Mouse (Mus musculus) right cerebral cortex, postnatal 25 days (tissue): ENCODE results near the gene Gm14139.
"Not testable (repeated sequence)": the region's sequence is repeated elsewhere in the genome, so short reads cannot be mapped to it uniquely, and the experiment has no call there.

Experiments used
- DNase-seq: peaks from one replicate; pipeline ENCODE4 v3.0.0; 2022

Gene Gm14139

GRCm38 (mm10) chr2:150181570-150181999 is at the start of gene Gm14139:
Gene Gm14139 (plus strand): TSS chr2:150181755.
- not testable (repeated sequence) for DNase-seq

DNA sequence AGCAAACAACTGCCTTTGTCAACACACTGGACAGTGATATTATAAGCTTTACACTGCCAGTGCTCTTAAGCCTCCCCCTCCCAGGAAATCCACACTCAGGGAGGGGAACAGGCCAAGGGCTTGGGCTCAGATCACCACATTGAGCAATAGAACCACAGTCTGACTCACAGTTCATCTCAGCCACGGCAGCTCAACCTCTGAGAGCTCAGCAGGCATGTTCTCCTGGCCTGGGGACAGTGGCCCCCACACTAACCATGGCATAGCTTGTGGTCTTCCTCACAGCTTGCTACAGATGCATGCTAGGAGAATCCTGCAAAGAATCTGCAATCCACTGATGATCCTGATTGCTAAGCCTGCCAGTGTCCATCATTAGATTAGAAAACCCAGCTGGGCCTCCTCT is 49.6 kb upstream of the Gm14139 start:
- not testable (repeated sequence) for DNase-seq

GRCm38 (mm10) chr2:150132773-150133172 is 48.8 kb upstream of the Gm14139 start:
- no peak for DNase-seq

- peak; percentile 88 for DNase-seq
Measured at GRCm38 (mm10) chr2:150136435-150136897, 45.1 kb upstream of the Gm14139 start, which contains the start of gene Zfp120. Gene Zfp120 (minus strand): TSS chr2:150136708.

DNA sequence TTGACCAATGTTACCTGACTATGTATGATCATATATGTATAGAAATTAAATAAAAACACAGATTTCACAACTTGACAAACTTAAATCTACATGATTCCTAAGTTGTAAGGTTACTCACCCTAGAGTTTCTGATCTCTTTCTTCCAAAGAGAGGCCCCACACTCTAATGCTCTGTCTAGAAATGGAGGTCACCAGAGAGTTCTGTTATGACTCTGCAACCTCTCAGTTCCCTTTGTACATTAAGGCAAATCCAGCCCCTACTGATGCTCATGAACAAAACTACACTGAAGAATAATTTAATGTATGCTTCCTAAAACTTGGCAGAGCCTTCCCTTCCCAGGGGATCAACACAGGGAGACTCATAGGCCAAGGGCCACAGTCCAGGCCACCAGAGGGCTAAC is 14.9 kb upstream of the Gm14139 start:
- no peak for DNase-seq

- no peak for DNase-seq
Measured at GRCm38 (mm10) chr2:150173833-150174232, 7.7 kb upstream of the Gm14139 start.

DNA sequence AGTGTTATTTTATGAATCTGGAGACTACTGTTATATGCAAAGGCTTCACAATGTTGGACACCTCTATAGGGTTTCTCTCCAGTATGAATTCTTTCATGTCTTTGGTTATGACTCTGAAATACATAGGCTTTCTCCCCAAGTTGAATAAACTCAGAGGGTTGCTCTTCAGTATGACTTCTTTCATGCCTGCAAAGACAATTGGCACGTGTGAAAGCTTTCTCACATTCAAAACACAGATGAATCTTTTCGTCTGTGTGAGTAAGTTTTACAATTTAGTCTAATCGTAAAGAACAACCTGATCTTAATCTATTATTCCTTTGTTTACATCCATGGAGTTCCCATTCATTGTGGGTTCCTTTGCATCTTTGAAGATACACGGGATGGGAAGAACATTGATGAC is 2.0 kb upstream of the Gm14139 start, which contains the start of gene Gm10770:
Gene Gm10770 (minus strand): TSS at position 101 of the 400 bp plus-strand sequence.
- not testable (repeated sequence) for DNase-seq

GRCm38 (mm10) chr2:150181046-150181445 is 509 bp upstream of the Gm14139 start:
- DNase-seq: not testable (repeated sequence)

DNA sequence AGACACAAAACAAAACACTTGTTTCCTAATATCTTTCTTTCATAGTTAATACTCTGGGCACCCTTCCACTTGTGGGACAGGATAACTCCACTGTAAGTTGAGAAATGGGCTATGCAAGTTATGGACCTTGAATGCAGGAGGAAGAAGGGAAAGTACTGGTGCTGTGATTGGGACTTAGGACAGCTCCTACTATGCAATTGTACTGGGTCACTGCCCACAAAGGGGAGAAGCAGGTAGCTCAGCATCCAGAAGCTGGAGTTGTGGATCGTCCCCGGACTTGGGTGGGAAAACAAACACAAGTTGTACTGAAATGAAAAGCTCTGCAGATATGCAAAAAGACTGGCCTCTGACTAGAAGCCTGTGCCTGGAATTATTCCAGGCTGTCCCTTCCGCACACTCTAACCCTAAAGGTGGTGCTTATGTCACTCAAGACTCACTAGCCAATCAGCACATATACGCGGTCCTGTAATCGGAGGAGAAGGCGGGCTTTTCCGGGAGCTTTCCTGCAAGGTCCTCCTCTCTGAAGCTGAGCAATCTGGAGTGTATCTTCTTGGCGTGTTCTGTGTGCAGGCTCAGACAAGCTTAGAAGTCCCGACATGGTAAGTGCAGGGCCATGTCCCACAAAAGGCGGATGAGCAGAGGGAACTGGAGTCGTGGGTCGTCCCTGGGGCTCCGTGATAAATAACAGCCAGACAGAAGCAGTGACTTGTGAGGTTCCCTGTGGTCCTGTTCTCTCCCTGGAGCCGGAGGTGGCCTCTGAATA is 36.2 kb downstream of the Gm14139 start, which contains the start of gene Zfp937:
Gene Zfp937 (plus strand): TSS at position 474 of the 763 bp plus-strand sequence.
- peak; percentile 79 for DNase-seq

DNA sequence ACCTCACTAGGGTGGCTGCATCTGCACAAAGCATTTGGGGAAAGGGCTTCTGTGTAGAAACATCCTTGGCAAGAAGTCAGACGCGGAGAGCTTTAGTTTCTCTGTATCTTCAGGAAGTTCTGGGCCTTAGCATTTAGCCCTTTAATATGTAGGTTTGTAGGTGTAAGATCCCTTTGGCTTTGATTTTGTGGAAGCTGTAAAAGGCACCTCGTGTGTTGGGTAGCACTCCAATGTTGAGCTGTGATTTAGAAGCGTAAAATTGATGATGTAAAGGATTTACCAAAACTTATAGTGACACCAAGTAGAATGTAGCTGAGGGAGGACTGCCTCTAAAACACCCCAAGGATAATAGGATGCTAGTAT is 36.8 kb downstream of the Gm14139 start:
- DNase-seq: not testable (repeated sequence)

DNA sequence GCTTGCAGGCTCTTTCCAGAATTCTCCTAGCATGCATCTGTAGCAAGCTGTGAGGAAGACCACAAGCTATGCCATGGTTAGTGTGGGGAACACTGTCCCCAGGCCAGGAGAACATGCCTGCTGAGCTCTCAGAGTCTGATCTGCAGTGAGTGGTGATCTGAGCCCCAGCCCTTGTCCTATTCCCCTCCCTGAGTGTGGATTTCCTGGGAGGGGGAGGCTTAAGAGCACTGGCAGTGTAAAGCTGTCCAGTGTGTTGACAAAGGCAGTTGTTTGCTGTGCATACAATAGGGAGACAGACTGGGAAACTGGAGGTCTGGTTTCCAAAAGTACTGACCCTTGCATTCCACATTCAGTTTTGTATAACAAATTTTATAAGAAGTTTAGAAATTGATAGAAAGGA is 41.7 kb downstream of the Gm14139 start:
- not testable (repeated sequence) for DNase-seq
